Mouse (Mus musculus): Measurements from ENCODE around the gene Lacc1. TPM values are rescaled to one million over a fixed set of nuclear protein-coding genes. Genes with fewer than 3 reads are reported as not detected.
A peak's percentile ranks its signal among the peaks of the same experiment; 100 is the strongest.
"Not testable (repeated sequence)": the region's sequence is repeated elsewhere in the genome, so short reads cannot be mapped to it uniquely, and the experiment has no call there.

Gene Lacc1
- polyA plus RNA-seq, 1 experiment from 2014 or later: 13.9 TPM

- Histone ChIP-seq H3K9me3 (ENCODE audit: control insufficient read depth, low read length) (no peaks in the 10 kb centered on the region), H3K9ac (ENCODE audit: low read length) (no peak overlapping the region), H3K4me2 (ENCODE audit: low read depth, low read length) (no peak overlapping the region), H3K27ac (ENCODE audit: low read length) (no peak overlapping the region), H3K4me1 (replicated peaks; ENCODE audit: control insufficient read depth, insufficient read depth, low read length) (peaks cover 15% of the 10 kb centered on the region), H3K27me3 (ENCODE audit: control insufficient read depth, insufficient read depth, low read depth, low read length) (no peaks in the 10 kb centered on the region), H3K36me3 (ENCODE audit: control insufficient read depth, insufficient read depth, low read length) (peaks cover 8% of the 10 kb centered on the region; the same call in 1 of the 2 replicates), H3K4me3 (ENCODE audit: low read length) (no peak overlapping the region)
- ATAC-seq (ENCODE audit: low read depth): 0 out of 2 replicates have a peak, but pooled peaks have one; percentile 18
- 42% methylated on average over 5 of the region's 5 CpGs for WGBS
Measured at GRCm38 (mm10) chr14:77032433-77032832, 4.3 kb downstream of the Lacc1 start.

DNA sequence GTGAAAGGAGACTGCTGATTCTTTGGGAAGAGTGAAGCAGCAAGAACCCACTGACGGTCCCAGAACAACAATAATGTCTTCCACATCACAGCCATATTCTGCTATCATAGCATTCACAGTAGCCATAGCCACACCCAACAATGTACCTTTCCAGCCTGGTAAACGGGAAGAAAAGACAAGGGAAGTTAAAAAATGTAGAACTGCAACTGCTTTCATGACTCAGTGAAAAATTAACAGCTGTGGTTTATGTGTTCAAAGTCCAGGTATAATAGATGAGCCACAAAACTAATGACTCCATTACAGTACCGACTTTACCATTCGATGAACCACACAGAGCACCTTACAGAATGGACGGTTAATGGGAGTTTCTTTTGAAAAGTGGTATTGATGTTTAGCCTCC, 5.9 kb downstream of the Lacc1 start:
- Histone ChIP-seq H3K27me3 (ENCODE audit: control insufficient read depth, insufficient read depth, low read depth, low read length) (no peaks in the 10 kb centered on the region), H3K4me2 (ENCODE audit: low read depth, low read length) (no peak overlapping the region), H3K36me3 (ENCODE audit: control insufficient read depth, insufficient read depth, low read length) (peaks cover 8% of the 10 kb centered on the region; the same call in 1 of the 2 replicates), H3K4me1 (replicated peaks; ENCODE audit: control insufficient read depth, insufficient read depth, low read length) (peaks cover 12% of the 10 kb centered on the region; the same call in 1 of the 2 replicates), H3K9me3 (ENCODE audit: control insufficient read depth, low read length) (no peaks in the 10 kb centered on the region), H3K4me3 (ENCODE audit: low read length) (no peak overlapping the region), H3K27ac (ENCODE audit: low read length) (no peak overlapping the region), H3K9ac (ENCODE audit: low read length) (no peak overlapping the region)
- 86% methylated on average over 5 of the region's 5 CpGs for WGBS
- ATAC-seq (ENCODE audit: low read depth): no peak

GRCm38 (mm10) chr14:77029319-77030054, 7.2 kb downstream of the Lacc1 start:
- Histone ChIP-seq H3K27ac (ENCODE audit: low read length) (no peak overlapping the region), H3K27me3 (ENCODE audit: control insufficient read depth, insufficient read depth, low read depth, low read length) (no peaks in the 10 kb centered on the region), H3K36me3 (ENCODE audit: control insufficient read depth, insufficient read depth, low read length) (peaks cover 8% of the 10 kb centered on the region; the same call in 1 of the 2 replicates), H3K9ac (ENCODE audit: low read length) (no peak overlapping the region), H3K9me3 (ENCODE audit: control insufficient read depth, low read length) (no peaks in the 10 kb centered on the region), H3K4me3 (ENCODE audit: low read length) (no peak overlapping the region), H3K4me2 (ENCODE audit: low read depth, low read length) (no peak overlapping the region), H3K4me1 (replicated peaks; ENCODE audit: control insufficient read depth, insufficient read depth, low read length) (peaks cover 6% of the 10 kb centered on the region; the same call in 1 of the 2 replicates)
- WGBS: 44% methylated on average over 5 of the region's 5 CpGs
- 0 out of 2 replicates have a peak, but pooled peaks have one; percentile 28 for ATAC-seq (ENCODE audit: low read depth)

DNA sequence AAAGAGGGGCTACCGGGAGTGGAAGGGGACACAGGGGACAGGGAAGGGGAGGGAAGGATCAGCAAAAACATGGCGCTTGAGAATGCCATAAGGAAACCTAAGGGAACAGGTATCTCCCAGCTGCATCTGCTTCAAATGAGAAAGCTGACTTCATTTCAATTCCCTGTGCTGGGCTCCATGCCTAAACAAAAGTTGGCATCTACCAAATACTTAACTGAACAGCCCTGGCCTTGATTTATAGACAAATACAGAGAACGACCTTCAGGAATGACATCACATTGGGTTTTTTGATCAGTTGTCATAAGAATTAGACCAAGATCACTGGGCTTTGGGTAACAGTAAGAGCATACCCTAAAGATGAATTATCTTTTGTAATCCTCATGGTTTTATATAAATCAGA, 12.2 kb downstream of the Lacc1 start:
- ATAC-seq (ENCODE audit: low read depth): no peak
- H3K27ac ChIP-seq (ENCODE audit: low read length): no peak overlapping the region
- H3K4me1 ChIP-seq (replicated peaks; ENCODE audit: control insufficient read depth, insufficient read depth, low read length): no peaks in the 10 kb centered on the region
- H3K4me3 ChIP-seq (ENCODE audit: low read length): no peak overlapping the region
- H3K27me3 ChIP-seq (ENCODE audit: control insufficient read depth, insufficient read depth, low read depth, low read length): no peaks in the 10 kb centered on the region
- H3K9ac ChIP-seq (ENCODE audit: low read length): no peak overlapping the region
- no peak overlapping the region for H3K4me2 ChIP-seq (ENCODE audit: low read depth, low read length)
- H3K9me3 ChIP-seq (ENCODE audit: control insufficient read depth, low read length): no peaks in the 10 kb centered on the region
- H3K36me3 ChIP-seq (ENCODE audit: control insufficient read depth, insufficient read depth, low read length): peaks cover 6% of the 10 kb centered on the region; the same call in 1 of the 2 replicates
- WGBS: 78% methylated on average over 3 of the region's 3 CpGs

- Histone ChIP-seq H3K4me2 (ENCODE audit: low read depth, low read length) (peak overlapping the region; percentile 17; the same call in 1 of the 2 replicates), H3K4me1 (replicated peaks; ENCODE audit: control insufficient read depth, insufficient read depth, low read length) (no peaks in the 10 kb centered on the region; the same call in 1 of the 2 replicates), H3K9me3 (ENCODE audit: control insufficient read depth, low read length) (no peaks in the 10 kb centered on the region), H3K4me3 (ENCODE audit: low read length) (no peak overlapping the region), H3K36me3 (ENCODE audit: control insufficient read depth, insufficient read depth, low read length) (no peaks in the 10 kb centered on the region), H3K9ac (ENCODE audit: low read length) (no peak overlapping the region), H3K27me3 (ENCODE audit: control insufficient read depth, insufficient read depth, low read depth, low read length) (no peaks in the 10 kb centered on the region), H3K27ac (ENCODE audit: low read length) (no peak overlapping the region)
- 65% methylated on average over 6 of the region's 6 CpGs for WGBS
- ATAC-seq (ENCODE audit: low read depth): no peak
Measured at GRCm38 (mm10) chr14:77017211-77017610, 19.5 kb downstream of the Lacc1 start.

- not testable (repeated sequence) for H3K4me1 ChIP-seq (replicated peaks; ENCODE audit: control insufficient read depth, insufficient read depth, low read length); H3K27ac ChIP-seq (ENCODE audit: low read length); H3K4me3 ChIP-seq (ENCODE audit: low read length); H3K9ac ChIP-seq (ENCODE audit: low read length); H3K9me3 ChIP-seq (ENCODE audit: control insufficient read depth, low read length); H3K27me3 ChIP-seq (ENCODE audit: control insufficient read depth, insufficient read depth, low read depth, low read length); H3K36me3 ChIP-seq (ENCODE audit: control insufficient read depth, insufficient read depth, low read length); ATAC-seq (ENCODE audit: low read depth)
- H3K4me2 ChIP-seq (ENCODE audit: low read depth, low read length): peak overlapping the region; percentile 17; the same call in 1 of the 2 replicates
- WGBS: 39% methylated on average over 12 of the region's 12 CpGs
Measured at GRCm38 (mm10) chr14:77016783-77017182, 19.9 kb downstream of the Lacc1 start.

DNA sequence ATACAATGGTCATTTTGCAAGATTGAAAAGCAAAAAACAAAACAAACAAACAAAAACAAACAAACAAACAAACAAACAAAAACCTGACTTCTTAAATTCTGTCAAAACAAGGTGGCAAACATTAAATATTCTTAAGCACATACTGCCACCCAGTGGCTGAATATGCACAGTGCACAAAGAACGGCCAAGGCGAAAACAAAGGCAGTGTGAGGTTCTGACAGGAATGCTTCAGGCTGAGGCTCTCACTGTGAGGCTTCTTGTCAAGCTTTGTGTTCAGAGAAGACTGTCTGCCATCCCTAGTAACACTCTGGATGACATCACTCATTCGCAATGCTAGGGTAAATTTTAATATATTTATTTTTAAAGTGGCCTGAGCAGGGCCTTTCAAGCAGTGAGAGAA, 24.9 kb downstream of the Lacc1 start:
- H3K4me3 ChIP-seq (ENCODE audit: low read length): no peak overlapping the region
- no peaks in the 10 kb centered on the region for H3K27me3 ChIP-seq (ENCODE audit: control insufficient read depth, insufficient read depth, low read depth, low read length)
- no peak overlapping the region for H3K27ac ChIP-seq (ENCODE audit: low read length)
- H3K4me1 ChIP-seq (replicated peaks; ENCODE audit: control insufficient read depth, insufficient read depth, low read length): no peaks in the 10 kb centered on the region
- ATAC-seq (ENCODE audit: low read depth): no peak
- H3K9me3 ChIP-seq (ENCODE audit: control insufficient read depth, low read length): no peaks in the 10 kb centered on the region
- 3% methylated on average over 3 of the region's 3 CpGs for WGBS
- H3K36me3 ChIP-seq (ENCODE audit: control insufficient read depth, insufficient read depth, low read length): no peaks in the 10 kb centered on the region
- no peak overlapping the region for H3K9ac ChIP-seq (ENCODE audit: low read length)
- H3K4me2 ChIP-seq (ENCODE audit: low read depth, low read length): no peak overlapping the region

GRCm38 (mm10) chr14:77008238-77008637, 28.5 kb downstream of the Lacc1 start:
- no peak overlapping the region for H3K4me3 ChIP-seq (ENCODE audit: low read length)
- no peaks in the 10 kb centered on the region for H3K36me3 ChIP-seq (ENCODE audit: control insufficient read depth, insufficient read depth, low read length)
- no peak overlapping the region for H3K27ac ChIP-seq (ENCODE audit: low read length)
- no peaks in the 10 kb centered on the region for H3K9me3 ChIP-seq (ENCODE audit: control insufficient read depth, low read length)
- no peaks in the 10 kb centered on the region for H3K27me3 ChIP-seq (ENCODE audit: control insufficient read depth, insufficient read depth, low read depth, low read length)
- no peak overlapping the region for H3K9ac ChIP-seq (ENCODE audit: low read length)
- H3K4me1 ChIP-seq (replicated peaks; ENCODE audit: control insufficient read depth, insufficient read depth, low read length): peaks cover 5% of the 10 kb centered on the region; the same call in 1 of the 2 replicates
- peak; percentile 65; the same call in 1 of the 2 replicates for ATAC-seq (ENCODE audit: low read depth)
- 19% methylated on average over 3 of the region's 3 CpGs for WGBS
- H3K4me2 ChIP-seq (ENCODE audit: low read depth, low read length): no peak overlapping the region

GRCm38 (mm10) chr14:77005566-77005965, 31.1 kb downstream of the Lacc1 start:
- H3K4me3 ChIP-seq (ENCODE audit: low read length): no peak overlapping the region
- H3K4me1 ChIP-seq (replicated peaks; ENCODE audit: control insufficient read depth, insufficient read depth, low read length): peaks cover 5% of the 10 kb centered on the region; the same call in 1 of the 2 replicates
- H3K9ac ChIP-seq (ENCODE audit: low read length): no peak overlapping the region
- no peaks in the 10 kb centered on the region for H3K9me3 ChIP-seq (ENCODE audit: control insufficient read depth, low read length)
- H3K4me2 ChIP-seq (ENCODE audit: low read depth, low read length): no peak overlapping the region
- no peak overlapping the region for H3K27ac ChIP-seq (ENCODE audit: low read length)
- no peak for ATAC-seq (ENCODE audit: low read depth)
- H3K36me3 ChIP-seq (ENCODE audit: control insufficient read depth, insufficient read depth, low read length): no peaks in the 10 kb centered on the region
- 50% methylated on average over 5 of the region's 5 CpGs for WGBS
- H3K27me3 ChIP-seq (ENCODE audit: control insufficient read depth, insufficient read depth, low read depth, low read length): no peaks in the 10 kb centered on the region

Measured in lung, embryonic 16.5 days (tissue).